Mouse (Mus musculus) embryonic fibroblast, embryonic 13.5 days (primary cell): ENCODE results near the gene Ccdc33.

Experiments
- CTCF ChIP-seq: IDR thresholded peaks from 2 replicates; pipeline ENCODE4 v1.5.1; 2011; ENCODE audit warnings: mild to moderate bottlenecking, control low read depth, low read length, moderate library complexity, borderline replicate concordance; ENCODE audit not compliant: insufficient read depth
- POLR2A ChIP-seq: IDR thresholded peaks from 2 replicates; pipeline ENCODE4 v1.6.1; 2011; ENCODE audit warnings: low read depth, mild to moderate bottlenecking, control low read depth, low read length, moderate library complexity

DNA sequence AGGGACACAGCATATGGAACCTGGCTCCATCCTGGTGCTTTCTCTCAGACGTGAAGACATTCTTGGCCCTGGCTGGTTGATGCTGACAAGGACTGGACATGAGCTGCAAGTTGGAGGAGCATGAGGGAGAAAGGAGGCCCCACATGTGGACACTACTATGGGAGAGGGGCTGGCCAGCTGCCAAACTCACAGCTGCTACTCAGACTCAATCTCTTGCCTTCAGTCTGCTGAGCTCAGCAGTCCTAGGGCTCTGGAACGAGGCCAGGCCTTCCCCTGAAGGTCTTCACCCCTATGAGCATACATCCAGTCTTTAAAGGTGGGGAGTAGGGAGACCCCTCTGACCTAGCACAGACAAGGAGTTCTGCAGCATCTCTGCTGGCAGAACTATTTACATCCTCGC is 36.7 kb upstream of the Ccdc33 start:
- TF ChIP-seq POLR2A: no peak
- TF ChIP-seq CTCF: no peak
